Mouse (Mus musculus) ZHBTc4 (cell line): ENCODE measurements at regions not wholly inside any gene's neighbourhood (a gene's known extent, or its start where the extent isn't known, plus 50 kb on each side); places are given as distances from the start of the nearest gene placed in this dataset.

Experiments
- DNase-seq: peaks from one replicate; pipeline ENCODE4 v3.0.0-alpha.2; 2011; ENCODE audit warnings: low read depth, low spot score

DNA sequence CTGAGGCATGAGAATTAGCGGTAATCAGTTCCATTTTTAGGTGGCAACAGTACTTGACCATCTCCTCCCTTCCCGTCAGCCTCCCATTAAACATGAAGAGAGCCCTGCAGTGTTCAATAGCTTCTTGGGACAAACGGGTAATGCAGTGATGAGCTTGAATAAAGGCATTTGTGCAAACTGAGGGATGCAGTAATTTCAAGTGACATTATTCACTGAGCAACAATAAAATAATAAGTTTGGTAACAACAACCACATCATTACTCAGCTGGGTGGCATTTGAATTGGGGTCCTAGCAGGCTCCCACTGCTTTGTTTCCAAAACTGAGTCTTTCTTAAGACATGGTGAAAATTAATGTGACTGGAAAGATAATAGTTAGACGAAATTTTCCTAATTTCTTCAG, 315.2 kb upstream of the C030005K15Rik start:
- no peak for DNase-seq

DNA sequence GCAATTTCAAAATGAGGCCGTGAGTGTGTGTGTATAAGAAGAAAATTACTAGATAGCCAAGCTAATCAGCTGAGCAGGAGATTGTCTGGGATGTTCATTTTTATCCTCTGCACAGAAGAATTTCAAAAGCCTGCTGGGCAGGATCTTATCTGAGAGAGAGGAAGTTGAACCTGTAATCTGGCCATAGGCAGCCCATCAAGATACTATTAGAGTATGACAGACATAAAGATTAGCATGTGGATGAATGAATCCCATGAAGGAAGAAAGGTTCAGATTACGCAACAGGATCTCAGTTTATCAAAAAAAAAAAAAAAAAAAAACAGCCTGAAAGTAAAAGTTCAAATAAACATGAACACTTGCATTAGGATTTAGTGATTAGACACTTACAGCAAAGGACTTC, 317.3 kb upstream of the C030005K15Rik start:
- no peak for DNase-seq

DNA sequence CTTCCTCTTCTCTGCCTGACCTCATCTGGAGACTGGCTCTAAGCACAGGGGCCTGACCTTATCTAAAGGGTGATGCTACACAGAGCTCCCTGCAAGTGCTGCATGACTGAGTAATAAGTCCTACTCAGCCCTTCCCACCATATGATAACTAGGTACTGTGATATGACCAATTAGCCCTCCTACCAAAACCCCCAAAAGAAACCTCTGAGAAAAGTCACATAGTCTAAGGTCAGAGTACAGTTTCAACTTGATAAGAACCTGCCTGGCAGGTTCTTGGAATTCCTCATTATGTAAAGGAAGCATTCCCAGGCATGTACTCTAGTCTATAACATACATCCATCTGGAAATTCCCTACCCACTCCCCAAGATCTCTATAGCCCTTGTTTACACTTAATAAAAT, 318.0 kb upstream of the C030005K15Rik start:
- DNase-seq, result no peak

DNA sequence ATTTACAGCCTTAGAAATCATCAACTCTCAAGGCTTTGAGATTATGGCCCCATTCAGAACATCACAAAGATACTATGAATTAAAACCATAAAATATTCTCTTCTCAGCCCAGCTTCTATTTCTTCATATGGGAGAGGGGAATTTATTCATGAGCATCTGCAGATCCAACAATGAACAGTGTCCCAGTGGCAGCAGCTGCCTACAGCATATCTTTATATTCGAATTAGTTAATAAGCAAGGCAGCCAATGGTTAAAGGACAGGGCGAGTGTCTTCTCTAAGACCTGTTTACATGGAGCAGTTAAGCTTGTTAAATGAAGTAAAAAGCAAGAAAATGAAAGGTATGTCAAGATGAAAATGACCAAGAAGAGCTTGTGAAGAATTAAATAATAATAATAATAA, 346.9 kb upstream of the C030005K15Rik start:
- no peak for DNase-seq

DNA sequence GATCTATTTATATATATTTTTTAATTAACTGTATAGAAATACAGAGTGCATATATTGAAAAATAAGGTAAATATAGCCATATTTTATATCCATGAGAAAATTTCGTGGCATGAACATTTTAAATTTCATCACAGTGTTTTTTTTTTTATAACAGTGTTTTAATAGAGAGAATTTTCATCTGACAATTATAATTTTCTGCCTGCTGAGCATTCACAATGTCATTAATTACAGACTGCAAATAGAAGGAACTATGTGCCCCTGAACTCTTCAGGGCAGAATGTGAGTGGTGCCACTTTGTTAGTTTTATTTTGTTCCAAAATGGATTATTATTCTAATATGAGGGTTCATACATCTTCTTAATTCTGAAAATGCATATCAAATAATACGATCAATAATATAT, 358.3 kb upstream of the C030005K15Rik start:
- no peak for DNase-seq

DNA sequence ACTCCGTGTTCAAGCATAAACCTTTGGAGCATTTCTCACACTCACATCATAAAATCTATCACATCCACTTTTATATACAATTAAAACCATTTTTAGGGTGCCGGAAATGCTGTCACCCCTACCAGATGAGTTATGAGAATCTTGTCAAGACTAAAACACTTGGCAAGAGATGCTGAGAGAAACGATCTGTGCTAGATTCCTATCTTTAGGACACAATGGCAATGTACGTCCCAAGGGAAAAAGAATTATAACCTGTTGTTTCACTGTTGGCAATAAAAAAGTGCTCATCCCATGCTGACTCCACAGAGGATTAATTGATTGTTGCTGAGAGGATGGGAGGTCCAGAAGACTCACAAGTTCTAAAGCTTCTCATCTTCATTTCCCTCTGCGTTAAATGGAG, 389.7 kb upstream of the C030005K15Rik start:
- DNase-seq, result no peak

DNA sequence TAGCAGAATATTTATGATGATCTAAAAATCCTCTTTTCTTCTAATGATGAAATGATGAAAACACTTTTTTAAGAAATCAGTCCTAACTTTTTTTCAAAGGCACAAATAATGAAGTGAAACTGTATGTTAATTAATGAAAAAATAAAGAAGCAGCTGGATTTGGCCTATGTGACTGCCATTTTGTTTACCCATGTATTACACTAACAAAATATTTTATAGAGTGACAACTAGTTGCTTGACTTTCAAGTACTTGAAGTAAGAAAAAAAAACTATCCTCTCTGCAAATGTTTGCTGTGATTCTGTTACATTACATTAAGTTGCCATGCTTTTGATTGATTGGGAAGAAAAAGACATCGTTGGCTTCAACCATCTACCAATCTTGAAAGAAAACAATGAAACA, 399.2 kb upstream of the C030005K15Rik start:
- DNase-seq, result no peak

DNA sequence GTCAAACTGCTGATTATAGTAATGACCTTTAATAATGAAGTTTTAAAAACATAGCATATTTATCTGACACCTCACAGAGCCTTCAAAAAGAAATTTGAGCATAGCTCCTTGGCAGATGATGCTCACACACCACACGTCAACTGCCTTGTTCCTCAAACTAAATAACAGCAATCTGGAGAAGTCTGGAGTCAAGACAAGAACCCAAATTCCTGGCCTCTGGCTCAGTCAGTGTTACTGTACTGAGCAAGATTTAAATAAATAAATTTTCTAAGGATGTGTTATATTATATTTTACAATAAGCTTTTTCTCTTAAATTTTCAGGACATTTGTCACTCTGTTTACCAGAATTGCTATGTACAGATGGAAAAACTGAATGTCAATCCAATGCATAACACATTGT, 408.5 kb upstream of the C030005K15Rik start:
- DNase-seq, result no peak

DNA sequence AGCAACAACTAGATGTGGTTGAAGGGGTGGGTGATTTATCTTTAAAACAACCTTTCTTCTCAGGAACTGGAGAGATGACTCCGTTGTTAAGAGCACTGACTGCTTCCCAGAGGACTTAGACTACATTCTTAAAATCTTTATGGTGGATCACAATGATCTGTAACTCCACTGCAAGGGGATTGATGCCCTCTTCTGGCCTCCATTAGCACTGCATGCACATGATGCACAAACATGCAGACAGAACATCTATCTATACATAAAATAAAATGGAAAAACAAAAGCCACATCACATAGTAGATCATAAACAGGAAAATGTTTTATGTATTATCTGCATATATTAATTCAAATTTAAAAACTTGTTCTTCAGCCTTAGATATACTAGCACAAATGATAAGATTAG, 419.2 kb upstream of the C030005K15Rik start:
- peak; percentile 50 for DNase-seq

DNA sequence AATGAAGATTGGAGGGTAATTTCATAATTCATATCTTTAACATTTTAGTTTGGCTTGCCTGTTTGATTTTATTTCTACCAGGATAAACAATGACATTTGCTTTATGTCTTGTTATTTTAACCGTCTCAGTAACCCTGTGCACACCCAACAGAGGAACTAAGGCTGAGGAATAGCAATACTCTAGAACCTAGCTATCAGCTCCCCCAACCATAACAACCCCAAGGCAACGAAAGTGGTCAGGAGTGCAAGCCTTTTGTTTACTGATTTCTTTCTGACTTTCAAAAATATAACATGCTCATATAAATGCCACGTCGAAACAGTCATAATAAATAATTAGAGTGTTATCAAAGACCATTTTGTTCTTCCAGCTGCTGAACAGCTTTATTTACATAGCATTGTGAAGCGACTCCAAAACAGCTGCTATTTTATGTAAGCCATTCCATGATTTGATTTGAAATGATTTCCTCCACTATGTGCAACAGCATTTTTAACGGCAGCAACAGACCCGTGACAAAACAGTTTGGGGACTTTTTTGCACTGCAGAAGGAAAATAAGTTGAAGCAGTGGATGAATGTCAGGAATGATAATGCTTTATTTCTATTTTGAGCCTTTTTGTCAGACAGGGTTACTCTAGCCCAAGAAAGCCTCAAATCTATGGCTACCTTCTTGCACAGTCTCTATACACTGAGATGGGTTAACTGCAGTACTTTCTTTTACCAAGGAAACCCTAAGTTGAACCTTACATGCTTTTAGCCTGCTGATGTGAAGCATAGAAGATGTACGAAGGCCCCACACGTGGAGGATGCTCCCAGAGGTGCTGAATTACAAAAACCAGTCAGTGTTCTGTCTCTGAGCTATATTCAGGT, 420.7 kb upstream of the C030005K15Rik start:
- no peak for DNase-seq

DNA sequence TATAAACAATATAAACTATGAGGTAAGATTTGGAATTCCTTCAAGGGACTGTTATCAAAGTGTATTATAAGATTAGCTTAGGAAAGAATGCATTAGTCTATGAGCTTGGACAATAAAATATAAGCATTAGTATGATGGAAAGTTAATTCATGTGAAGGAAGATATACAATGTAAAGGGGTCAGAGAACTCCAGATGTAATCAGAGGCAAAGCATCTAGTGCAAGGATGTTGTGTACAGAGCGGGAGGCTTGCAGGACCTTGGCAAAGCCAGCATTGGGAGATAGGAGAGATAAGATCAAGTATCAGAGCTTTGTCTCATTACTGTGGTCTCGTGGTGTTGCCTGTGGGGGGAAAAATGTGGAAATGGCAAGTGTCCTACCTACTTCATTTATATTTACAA, 429.4 kb upstream of the C030005K15Rik start:
- no peak for DNase-seq

DNA sequence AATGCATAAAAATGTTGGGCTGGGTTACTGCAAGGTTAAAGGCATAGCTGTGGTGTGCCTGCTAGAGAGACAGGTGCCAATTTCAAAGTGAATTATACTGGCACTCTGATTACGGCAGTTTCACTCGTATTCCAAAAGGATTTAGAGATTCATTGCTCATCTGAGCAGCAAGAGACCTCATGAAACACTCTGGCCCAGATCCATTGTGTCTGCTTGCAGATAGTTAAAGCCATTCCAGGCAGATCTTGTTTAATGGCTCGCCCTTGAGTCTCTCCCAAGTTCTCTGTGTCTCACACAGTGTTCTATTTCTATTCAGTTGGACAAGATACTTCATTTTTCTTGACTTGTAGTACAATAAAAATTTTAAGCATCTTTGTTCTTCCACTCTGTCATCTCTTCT, 459.1 kb upstream of the C030005K15Rik start:
- no peak for DNase-seq

DNA sequence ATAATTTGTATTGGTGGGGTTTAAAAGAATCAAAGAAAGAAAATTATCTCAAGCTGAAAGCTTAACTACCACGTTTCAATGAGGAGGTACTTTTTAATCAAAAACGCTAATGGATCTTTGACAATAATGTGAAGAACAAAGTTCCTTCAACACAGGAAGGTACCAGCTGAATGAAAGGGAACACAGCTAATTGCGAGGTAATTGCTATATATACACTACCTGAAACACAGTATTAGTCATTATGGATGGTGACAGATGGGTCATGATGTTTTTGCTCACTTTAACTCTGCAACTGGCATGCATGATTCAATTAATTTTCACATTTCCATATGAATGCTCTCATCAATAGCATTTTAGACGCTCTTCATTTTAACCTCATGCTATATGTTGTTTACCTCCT, 470.3 kb upstream of the C030005K15Rik start:
- DNase-seq, result no peak

DNA sequence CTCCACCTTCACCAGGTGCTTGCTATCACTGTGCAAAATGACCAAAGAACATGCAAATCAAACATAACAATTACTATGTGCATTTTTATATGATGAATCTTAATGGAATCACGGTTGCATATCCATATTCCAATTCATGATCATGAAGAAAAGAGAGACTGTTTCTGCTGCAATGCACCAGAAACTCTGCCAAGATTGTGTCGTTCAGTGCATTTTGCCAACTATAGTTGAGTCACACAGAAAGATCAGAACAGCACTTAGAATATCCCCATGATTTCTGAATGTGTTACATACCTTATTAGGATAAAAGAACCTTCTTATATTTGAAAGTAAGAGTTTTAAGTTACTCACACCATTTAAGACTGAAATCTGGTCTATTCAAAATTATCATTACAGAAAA, 483.7 kb upstream of the C030005K15Rik start:
- DNase-seq, result no peak

DNA sequence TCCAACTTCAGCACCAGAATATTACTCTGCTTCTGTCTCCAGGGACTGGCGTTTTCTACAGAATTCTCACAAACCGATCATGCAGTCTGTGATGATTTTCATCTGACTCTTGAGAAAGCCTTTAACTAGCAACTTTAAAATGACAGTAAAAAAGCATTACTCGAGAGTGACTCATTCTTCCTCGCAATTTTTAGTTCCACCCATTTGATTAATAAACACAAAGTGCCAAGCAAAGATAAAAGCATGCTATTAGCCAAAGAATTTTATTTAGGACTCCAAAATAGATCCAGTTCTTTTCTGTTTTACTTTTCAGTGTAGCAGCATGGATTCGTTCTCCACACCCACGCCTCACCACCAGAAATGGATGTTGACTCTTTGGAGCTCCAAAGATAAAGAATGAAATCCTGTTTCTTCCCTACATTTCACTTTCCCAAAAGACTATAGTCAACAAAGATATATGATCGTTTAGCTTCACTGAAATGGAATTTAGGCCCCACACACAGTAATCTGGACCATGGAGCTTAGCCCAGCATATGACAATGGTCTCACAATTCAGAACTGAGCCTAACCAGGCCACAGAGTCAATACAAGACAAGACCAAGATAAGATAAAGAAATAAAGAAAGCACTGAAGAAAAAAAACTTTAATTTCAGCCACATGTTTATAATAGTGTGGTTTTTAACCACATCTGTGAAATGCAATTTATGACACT, 486.5 kb upstream of the C030005K15Rik start:
- no peak for DNase-seq

DNA sequence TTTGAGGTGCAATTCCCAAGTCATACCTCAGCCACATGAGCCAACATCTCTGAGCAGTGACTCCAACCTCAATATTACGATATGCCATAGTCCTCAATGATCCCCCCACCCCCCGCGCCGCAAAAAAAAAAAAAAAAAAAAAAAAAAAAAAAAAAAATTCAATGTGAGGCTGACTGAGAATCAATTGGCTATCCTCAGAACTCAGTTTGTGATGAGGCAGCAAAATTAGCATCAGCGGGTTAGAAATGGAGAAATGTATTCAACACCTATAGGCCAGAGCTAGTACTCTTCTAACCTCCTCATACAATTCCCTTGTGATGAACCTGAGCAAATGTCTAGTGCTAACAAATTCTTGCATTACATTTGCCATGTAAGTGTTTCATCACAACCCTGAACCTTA, 504.5 kb upstream of the C030005K15Rik start:
- no peak for DNase-seq

DNA sequence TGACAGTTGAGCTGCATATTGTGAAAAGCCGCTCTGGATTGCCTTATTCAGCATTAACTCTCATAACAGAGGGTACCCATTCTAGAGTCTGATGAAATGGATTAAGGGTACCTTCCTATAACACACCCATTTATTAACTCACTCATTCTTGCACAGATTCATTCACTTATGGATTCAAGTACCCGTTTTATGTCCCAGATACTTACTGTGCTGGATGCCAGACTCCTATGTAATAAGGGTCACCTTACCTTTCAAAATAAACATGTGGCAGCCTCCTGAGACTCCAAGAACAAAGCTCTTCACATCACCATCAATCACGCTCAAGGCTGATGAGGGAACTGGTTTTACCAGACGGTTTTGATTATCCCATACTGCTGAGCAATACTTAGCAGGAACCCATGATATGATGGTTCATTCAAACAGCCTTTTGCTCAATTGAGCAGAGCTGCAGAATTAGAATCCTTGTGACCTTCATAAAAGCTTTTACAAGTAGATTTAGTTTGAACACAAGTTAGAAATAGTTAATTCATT, 505.2 kb upstream of the C030005K15Rik start:
- no peak for DNase-seq

DNA sequence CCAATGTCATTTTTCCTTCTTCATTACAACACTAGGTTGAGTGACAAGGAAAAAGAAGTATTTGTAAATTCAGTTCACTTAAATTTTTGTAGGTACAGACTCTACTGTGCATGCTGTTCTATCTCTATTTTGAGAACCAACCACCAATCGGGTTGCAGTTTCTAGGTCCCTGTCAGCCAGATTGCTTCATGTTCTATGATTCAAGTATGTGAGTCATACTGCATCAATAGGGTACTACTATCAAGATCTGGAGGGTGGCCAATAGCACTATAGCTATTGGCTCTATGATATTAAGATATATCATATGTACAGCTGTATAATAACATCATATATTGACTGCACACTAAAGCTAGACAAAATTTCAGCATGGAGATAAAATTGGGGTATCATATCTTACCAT, 521.8 kb upstream of the C030005K15Rik start:
- no peak for DNase-seq

DNA sequence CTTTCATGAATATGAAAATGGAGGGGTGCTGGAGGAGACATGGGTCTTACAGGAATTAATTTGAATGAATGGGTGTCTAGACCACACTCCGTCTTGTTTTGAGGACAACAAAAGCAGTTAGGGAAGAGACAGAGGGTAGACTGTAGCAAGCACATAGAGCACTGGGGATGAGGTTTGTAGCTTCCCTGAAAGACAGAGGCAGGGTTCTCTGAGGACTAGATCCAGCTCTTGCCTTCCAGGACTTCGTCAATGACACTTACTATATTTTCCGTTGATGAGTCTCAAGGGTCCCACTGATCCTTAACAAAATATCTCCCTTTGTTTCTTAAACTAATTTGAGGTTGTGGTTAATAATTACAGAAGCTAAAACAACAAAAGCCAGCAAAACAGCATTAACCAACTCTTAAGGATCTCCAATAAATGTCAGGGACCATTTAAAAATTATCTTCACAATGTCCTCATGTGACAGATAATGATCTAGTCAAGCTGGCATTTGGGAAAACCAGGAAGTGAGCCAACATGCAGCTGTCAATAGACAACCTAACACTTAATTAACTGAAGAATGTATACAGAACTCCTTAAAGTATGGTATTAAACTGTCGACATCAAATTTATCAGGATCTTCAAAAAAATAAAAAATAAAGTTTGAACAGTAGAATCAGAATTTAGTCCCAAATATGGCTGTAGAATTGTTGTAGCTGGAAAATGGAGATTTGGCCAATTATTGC, 531.6 kb upstream of the C030005K15Rik start:
- no peak for DNase-seq

DNA sequence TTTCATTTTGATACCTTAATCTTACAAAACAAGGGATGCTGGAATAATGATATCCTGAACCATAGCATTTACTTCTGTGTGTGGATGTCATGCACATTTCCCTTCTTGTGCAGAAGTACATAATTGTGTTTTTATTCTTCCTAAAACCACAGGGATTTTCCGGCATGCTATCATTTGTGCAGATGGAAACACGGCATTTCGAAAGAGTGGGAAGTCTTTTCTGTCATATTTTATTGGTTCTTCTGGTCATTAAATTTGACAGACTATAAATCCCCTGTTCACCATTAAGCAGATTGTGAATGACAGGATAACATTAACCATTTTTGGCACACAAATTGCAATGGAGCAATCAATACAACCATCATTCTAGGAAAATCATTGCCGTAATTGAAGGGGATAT, 532.7 kb upstream of the C030005K15Rik start:
- no peak for DNase-seq

DNA sequence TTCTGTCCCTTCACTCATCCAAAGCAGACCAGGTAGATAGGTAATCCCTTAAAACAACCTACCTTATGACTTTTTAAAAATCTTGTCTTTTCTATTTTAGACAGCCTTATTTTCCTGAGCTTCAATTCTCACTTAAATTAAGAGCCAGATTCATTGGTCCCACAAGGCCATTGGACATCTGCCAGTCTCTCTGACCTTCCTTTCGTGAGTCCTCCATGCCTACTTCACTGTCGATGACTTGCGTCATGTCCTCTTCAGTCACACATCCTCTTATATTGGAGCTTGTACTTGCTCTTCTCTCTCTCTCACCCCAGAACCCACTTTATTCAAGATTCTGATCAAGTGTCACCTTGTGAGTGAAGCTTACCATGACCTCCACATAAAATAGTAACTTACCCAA, 542.0 kb upstream of the C030005K15Rik start:
- DNase-seq, result no peak

DNA sequence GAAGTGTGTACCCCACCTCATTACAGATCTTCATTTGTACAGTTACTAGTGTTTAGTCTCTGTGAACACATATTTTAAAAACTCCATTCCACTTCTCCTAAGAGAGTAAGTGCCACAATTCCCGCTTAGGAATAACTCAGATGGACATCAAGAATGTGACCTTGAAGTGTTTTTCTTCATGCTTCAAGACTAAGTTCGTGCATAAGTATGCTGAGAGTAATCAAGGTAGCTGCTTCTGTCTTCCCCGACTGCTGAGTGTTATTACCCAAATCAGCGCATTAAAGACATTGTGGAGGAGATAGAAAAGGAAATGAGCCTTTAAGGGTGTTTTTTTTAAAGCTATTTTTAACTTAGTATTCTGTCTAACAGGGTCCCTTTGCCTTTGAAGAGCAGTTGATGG, 565.1 kb upstream of the C030005K15Rik start:
- DNase-seq, result no peak
